Mouse (Mus musculus) thymus, adult 18-20 months (tissue): ENCODE data around the gene Zic1.

Experiments used
- DNase-seq, 2 experiments: peaks; one replicate each; pipeline ENCODE4 v3.0.0; 2022; ENCODE audit warnings: mixed read lengths in 2 of 2

Zic1 gene

DNA sequence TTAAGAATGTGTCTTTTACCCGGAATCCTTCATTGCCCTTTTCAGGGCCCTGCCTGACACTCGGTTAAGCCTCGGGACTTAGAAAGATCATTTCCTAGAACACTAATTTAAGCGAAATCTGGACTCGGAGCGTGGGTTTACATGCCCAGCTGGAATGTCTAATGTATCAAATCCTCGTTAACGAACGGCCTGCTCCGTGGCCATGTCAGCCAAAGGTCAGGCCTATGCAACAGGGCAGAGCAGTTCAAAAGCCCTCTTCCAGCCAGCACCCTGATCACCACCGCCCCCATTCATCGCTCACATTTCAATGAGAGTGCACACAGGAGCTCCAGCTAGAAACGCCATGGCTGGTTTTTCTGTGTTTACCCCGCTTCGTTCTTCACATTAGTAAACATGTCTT lies 12.8 kb downstream of the Zic1 start:
- no peak for DNase-seq

DNA sequence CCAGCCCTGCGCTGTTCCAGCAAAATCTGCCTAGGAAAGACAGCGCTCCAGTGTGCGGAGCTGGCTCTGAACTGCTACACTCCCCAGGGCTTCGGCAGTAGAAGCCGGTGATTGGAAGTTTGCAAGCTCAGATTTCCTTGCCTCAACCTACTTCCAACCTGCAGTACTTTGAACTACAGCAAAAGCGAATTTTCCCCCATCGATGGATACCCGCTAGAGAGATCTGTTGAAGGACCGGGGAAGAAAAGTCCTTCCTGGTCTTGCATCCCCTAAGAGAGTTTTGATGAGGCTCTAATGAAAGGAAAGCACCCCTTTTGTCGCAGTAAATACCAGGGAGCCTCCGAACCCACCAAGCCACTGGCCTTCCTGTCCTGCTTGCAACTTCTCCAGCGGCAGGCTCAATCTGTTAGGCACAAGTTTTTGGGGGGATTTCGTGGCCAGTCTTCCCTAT lies 13.6 kb downstream of the Zic1 start:
- DNase-seq, result no peak

GRCm38 (mm10) chr9:91351361-91351760 lies 14.2 kb downstream of the Zic1 start:
- DNase-seq, result no peak

- no peak for DNase-seq
Measured at GRCm38 (mm10) chr9:91350861-91351291, 14.7 kb downstream of the Zic1 start.

- no peak for DNase-seq
Measured at GRCm38 (mm10) chr9:91350211-91350791, 15.3 kb downstream of the Zic1 start.

DNA sequence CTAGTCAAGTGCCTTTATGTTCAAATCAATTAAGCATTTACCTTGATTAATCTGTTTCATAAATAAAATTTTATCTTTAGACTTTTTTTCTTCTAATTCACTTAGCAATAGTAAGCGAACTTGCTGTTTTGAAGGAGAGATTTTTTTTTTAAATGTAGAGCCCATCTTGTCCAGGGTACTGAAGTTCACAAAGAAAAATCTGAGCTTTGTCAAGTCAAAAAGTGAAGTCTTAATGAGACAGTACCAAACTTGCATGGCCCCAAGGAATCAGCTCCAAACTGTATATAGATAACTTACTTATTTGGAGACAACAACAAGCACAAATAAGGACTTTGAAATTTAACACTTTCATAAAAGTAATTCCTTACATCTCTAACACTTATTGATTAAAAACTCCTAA lies 16.9 kb downstream of the Zic1 start:
- no peak for DNase-seq

- DNase-seq, result no peak
Measured at GRCm38 (mm10) chr9:91347591-91347990, 18.0 kb downstream of the Zic1 start.
